Mouse (Mus musculus) embryonic fibroblast, embryonic 13.5 days (primary cell): ENCODE results near the gene Vwce.

Experiments
- CTCF ChIP-seq: IDR thresholded peaks from 2 replicates; pipeline ENCODE4 v1.5.1; 2011; ENCODE audit warnings: mild to moderate bottlenecking, control low read depth, low read length, moderate library complexity, borderline replicate concordance; ENCODE audit not compliant: insufficient read depth
- POLR2A ChIP-seq: IDR thresholded peaks from 2 replicates; pipeline ENCODE4 v1.6.1; 2011; ENCODE audit warnings: low read depth, mild to moderate bottlenecking, control low read depth, low read length, moderate library complexity

DNA sequence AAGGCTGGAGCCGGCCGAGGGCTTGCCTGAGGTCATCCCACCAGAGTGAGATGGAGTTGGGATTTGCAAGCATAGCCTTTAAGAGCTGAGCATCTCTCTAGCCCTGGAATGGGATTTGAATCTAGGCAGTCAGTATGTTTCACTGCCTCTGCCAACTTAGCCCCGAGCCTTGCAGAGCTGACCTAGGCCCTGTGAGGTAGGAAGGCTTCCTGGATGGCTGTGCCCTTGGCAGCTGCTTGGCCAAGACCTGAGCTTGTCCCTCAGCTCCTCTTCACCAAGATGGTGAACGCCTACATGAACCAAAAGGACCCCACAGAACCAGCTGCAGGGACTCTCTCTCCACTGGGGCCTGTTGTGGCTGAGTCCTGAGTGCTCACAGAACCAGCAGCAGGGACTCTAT is 76.7 kb downstream of the Vwce start:
- TF ChIP-seq CTCF: no peak
- no peak for TF ChIP-seq POLR2A
